Mouse (Mus musculus) myocyte (in vitro differentiated cells): ENCODE results near the gene Serpina7. TPM values are rescaled to one million over a fixed set of nuclear protein-coding genes. Genes with fewer than 3 reads are reported as not detected.

ENCODE experiments used
- H3K27me3 ChIP-seq: one replicate; pipeline ENCODE4 v1.6.1; 2011; ENCODE audit not compliant: control insufficient read depth, insufficient read depth, insufficient read length
- H3K36me3 ChIP-seq: one replicate; pipeline ENCODE4 v1.6.1; 2011; ENCODE audit not compliant: control insufficient read depth, insufficient read depth
- H3K4me2 ChIP-seq: one replicate; pipeline ENCODE4 v1.6.1; 2011; ENCODE audit warnings: low read depth, control low read depth
- H3K4me3 ChIP-seq: one replicate; pipeline ENCODE4 v1.5.1; 2011; ENCODE audit warnings: mild to moderate bottlenecking, control low read depth, moderate library complexity
- H3K79me2 ChIP-seq: one replicate; pipeline ENCODE4 v1.6.1; 2011; ENCODE audit not compliant: control insufficient read depth, insufficient read depth
- H3ac ChIP-seq: one replicate; pipeline ENCODE4 v1.6.1; 2011; ENCODE audit not compliant: control insufficient read depth, insufficient read length
- CEBPB ChIP-seq: IDR thresholded peaks from 2 replicates; pipeline ENCODE4 v1.6.1; 2011; ENCODE audit warnings: mild to moderate bottlenecking, moderate library complexity; ENCODE audit not compliant: poor library complexity, insufficient read depth, severe bottlenecking
- E2F4 ChIP-seq: IDR thresholded peaks from one replicate; pipeline ENCODE4 v1.6.1; 2011; ENCODE audit warnings: mild to moderate bottlenecking, control low read depth, moderate library complexity; ENCODE audit not compliant: insufficient read depth
- MAX ChIP-seq: IDR thresholded peaks from one replicate; pipeline ENCODE4 v1.6.1; 2011; ENCODE audit warnings: low read depth, mild to moderate bottlenecking, control low read depth
- MYOD1 ChIP-seq, 3 experiments: IDR thresholded peaks; one replicate each; pipeline ENCODE4 v1.6.1; 2011; ENCODE audit warnings: control low read depth in 2 of 3, low read depth in 2 of 3, mild to moderate bottlenecking in 2 of 3, moderate library complexity in 1 of 3; ENCODE audit not compliant: insufficient read length in 2 of 3, control insufficient read depth in 1 of 3
- MYOG ChIP-seq, 3 experiments: IDR thresholded peaks; one replicate each; pipeline ENCODE4 v1.6.1; 2011; ENCODE audit warnings: control low read depth in 2 of 3, low read depth in 2 of 3, mild to moderate bottlenecking in 2 of 3; ENCODE audit not compliant: insufficient read length in 2 of 3, control insufficient read depth in 1 of 3, insufficient read depth in 1 of 3
- POLR2A ChIP-seq: IDR thresholded peaks from one replicate; pipeline ENCODE4 v1.6.1; 2011; ENCODE audit warnings: low read depth, mild to moderate bottlenecking, control low read depth, moderate library complexity; ENCODE audit not compliant: insufficient read length
- POLR2AphosphoS2 ChIP-seq: IDR thresholded peaks from one replicate; pipeline ENCODE4 v1.6.1; 2011; ENCODE audit warnings: low read depth, control low read depth; ENCODE audit not compliant: insufficient read length
- REST ChIP-seq: IDR thresholded peaks from one replicate; pipeline ENCODE4 v1.6.1; 2011; ENCODE audit warnings: mild to moderate bottlenecking, control low read depth, moderate library complexity; ENCODE audit not compliant: insufficient read depth, insufficient read length
- SRF ChIP-seq: IDR thresholded peaks from one replicate; pipeline ENCODE4 v1.6.1; 2011; ENCODE audit warnings: low read depth; ENCODE audit not compliant: control insufficient read depth, insufficient read length
- TCF12 ChIP-seq: IDR thresholded peaks from one replicate; pipeline ENCODE4 v1.6.1; 2011; ENCODE audit warnings: mild to moderate bottlenecking, control low read depth; ENCODE audit not compliant: poor library complexity, insufficient read depth, severe bottlenecking
- TCF3 ChIP-seq: IDR thresholded peaks from one replicate; pipeline ENCODE4 v1.6.1; 2011; ENCODE audit warnings: low read depth, control low read depth; ENCODE audit not compliant: insufficient read length
- USF1 ChIP-seq: IDR thresholded peaks from one replicate; pipeline ENCODE4 v1.6.1; 2011; ENCODE audit warnings: low read depth, mild to moderate bottlenecking, control low read depth, moderate library complexity
- polyA plus RNA-seq: library from polyadenylated mRNA; unstranded; fragments of >200 nt; fragmentation: generic; extraction: Trizol; gene quantifications from one replicate; pipeline ENCODE4 v1.2.1, GENCODE M21; 2012; ENCODE audit warnings: missing spikeins

Gene Serpina7
- not detected for polyA plus RNA-seq

DNA sequence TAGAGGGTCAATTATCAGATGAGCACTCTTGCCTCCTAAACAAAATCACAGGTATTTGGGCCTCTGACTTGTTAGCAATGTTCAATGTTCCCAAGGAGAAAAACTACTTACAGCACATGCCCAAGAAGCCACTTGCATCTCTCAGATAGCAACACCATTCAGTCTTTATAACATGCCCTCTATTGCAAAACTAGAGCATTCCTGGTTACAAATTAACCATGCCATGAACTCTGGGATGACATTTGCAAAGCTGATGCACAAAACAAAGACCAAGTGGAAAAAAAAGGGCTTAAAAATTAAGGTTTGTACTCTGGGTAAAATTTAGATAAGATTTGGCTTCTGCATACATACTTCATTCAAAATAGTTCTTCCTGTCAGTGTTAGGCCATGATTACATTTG, at the start of gene Serpina7:
TSS of gene Serpina7 (minus strand) at position 160 of the 400 bp plus-strand sequence.
- no peak for TF ChIP-seq MYOG (IDR thresholded peaks at IDR 0.05; ENCODE audit: control insufficient read depth in 1 of 3, insufficient read depth in 1 of 3, insufficient read length in 2 of 3, low read depth in 2 of 3)
- TF ChIP-seq MAX: no peak
- no peak for TF ChIP-seq TCF3
- TF ChIP-seq POLR2A: no peak
- TF ChIP-seq SRF: no peak
- no peak for TF ChIP-seq TCF12
- TF ChIP-seq REST: no peak
- TF ChIP-seq POLR2AphosphoS2: no peak
- no peak for TF ChIP-seq USF1
- no peak for TF ChIP-seq E2F4
- TF ChIP-seq CEBPB: no peak
- TF ChIP-seq MYOD1 (IDR thresholded peaks at IDR 0.05; ENCODE audit: control insufficient read depth in 1 of 3, insufficient read length in 2 of 3, low read depth in 2 of 3): no peak
- H3K4me3 ChIP-seq: no peak within 1 kb of the TSS
- no peaks in the 10 kb centered on the region for H3K36me3 ChIP-seq
- no peak within 1 kb of the TSS for H3K4me2 ChIP-seq
- no peaks in the 10 kb centered on the region for H3K79me2 ChIP-seq
- H3ac ChIP-seq: no peak within 1 kb of the TSS
- H3K27me3 ChIP-seq: no peaks in the 10 kb centered on the region

- no peak overlapping the region for H3K4me3 ChIP-seq
- H3K27me3 ChIP-seq: no peaks in the 10 kb centered on the region
- no peak overlapping the region for H3ac ChIP-seq
- H3K4me2 ChIP-seq: no peak overlapping the region
- no peaks in the 10 kb centered on the region for H3K36me3 ChIP-seq
- H3K79me2 ChIP-seq: no peaks in the 10 kb centered on the region
- no peak for TF ChIP-seq E2F4
- TF ChIP-seq POLR2A: no peak
- no peak for TF ChIP-seq TCF12
- TF ChIP-seq MAX: no peak
- no peak for TF ChIP-seq USF1
- no peak for TF ChIP-seq MYOG (IDR thresholded peaks at IDR 0.05; ENCODE audit: control insufficient read depth in 1 of 3, insufficient read depth in 1 of 3, insufficient read length in 2 of 3, low read depth in 2 of 3)
- no peak for TF ChIP-seq POLR2AphosphoS2
- no peak for TF ChIP-seq SRF
- no peak for TF ChIP-seq CEBPB
- TF ChIP-seq MYOD1 (IDR thresholded peaks at IDR 0.05; ENCODE audit: control insufficient read depth in 1 of 3, insufficient read length in 2 of 3, low read depth in 2 of 3): no peak
- no peak for TF ChIP-seq REST
- no peak for TF ChIP-seq TCF3
Observed at GRCm38 (mm10) chrX:139134031-139134430, 49.0 kb upstream of the Serpina7 start.

DNA sequence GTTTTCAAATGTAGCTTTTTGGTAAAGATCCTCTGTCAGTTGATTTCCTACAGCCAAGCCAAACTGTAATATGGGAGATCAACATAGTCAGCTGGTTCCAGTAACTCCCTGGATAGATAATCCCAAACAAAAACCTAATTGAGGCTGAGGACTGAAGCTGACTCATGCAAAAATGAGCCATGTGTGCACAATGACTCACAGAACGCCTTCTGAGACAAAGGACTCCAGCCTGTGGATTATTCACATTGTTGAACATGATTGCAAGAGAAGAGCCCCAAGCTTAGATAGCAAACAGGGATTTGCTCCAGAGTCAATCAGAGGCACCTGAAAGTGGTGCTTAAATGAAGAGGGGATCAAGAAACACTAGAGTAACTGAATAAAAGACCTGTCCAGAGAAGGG, 12.2 kb upstream of the Serpina7 start:
- no peaks in the 10 kb centered on the region for H3K27me3 ChIP-seq
- no peaks in the 10 kb centered on the region for H3K36me3 ChIP-seq
- H3K79me2 ChIP-seq: no peaks in the 10 kb centered on the region
- no peak overlapping the region for H3K4me2 ChIP-seq
- no peak for TF ChIP-seq MYOG (IDR thresholded peaks at IDR 0.05; ENCODE audit: control insufficient read depth in 1 of 3, insufficient read depth in 1 of 3, insufficient read length in 2 of 3, low read depth in 2 of 3)
- no peak for TF ChIP-seq E2F4
- TF ChIP-seq TCF3: no peak
- no peak for TF ChIP-seq POLR2AphosphoS2
- TF ChIP-seq USF1: no peak
- no peak for TF ChIP-seq TCF12
- no peak for TF ChIP-seq CEBPB
- no peak overlapping the region for H3ac ChIP-seq
- H3K4me3 ChIP-seq: no peak overlapping the region

GRCm38 (mm10) chrX:139085943-139086342, 907 bp upstream of the Serpina7 start, which contains the start of gene 4930513O06Rik:
Gene 4930513O06Rik, plus strand, starts transcription at chrX:139086243.
- no peak for TF ChIP-seq CEBPB
- TF ChIP-seq USF1: no peak
- TF ChIP-seq MYOD1 (IDR thresholded peaks at IDR 0.05; ENCODE audit: control insufficient read depth in 1 of 3, insufficient read length in 2 of 3, low read depth in 2 of 3): no peak
- no peak for TF ChIP-seq E2F4
- H3K36me3 ChIP-seq: no peaks in the 10 kb centered on the region
- H3ac ChIP-seq: no peak within 1 kb of the TSS
- H3K4me2 ChIP-seq: no peak within 1 kb of the TSS
- H3K27me3 ChIP-seq: no peaks in the 10 kb centered on the region
- H3K4me3 ChIP-seq: no peak within 1 kb of the TSS
- no peaks in the 10 kb centered on the region for H3K79me2 ChIP-seq

- Histone ChIP-seq H3K36me3 (no peaks in the 10 kb centered on the region), H3K4me2 (no peak overlapping the region), H3K4me3 (no peak overlapping the region), H3ac (no peak overlapping the region), H3K27me3 (no peaks in the 10 kb centered on the region), H3K79me2 (no peaks in the 10 kb centered on the region)
- TF ChIP-seq TCF3 (no peak), MAX (no peak), CEBPB (peak; percentile 63; the same call in 1 of the 2 replicates), TCF12 (no peak)
Observed at GRCm38 (mm10) chrX:139078493-139078892, 6.5 kb downstream of the Serpina7 start.

GRCm38 (mm10) chrX:139064078-139064477, 21.0 kb downstream of the Serpina7 start:
- Histone ChIP-seq H3K36me3 (no peaks in the 10 kb centered on the region), H3K4me2 (no peak overlapping the region), H3ac (no peak overlapping the region), H3K79me2 (no peaks in the 10 kb centered on the region), H3K27me3 (no peaks in the 10 kb centered on the region), H3K4me3 (no peak overlapping the region)
- TF ChIP-seq MYOD1 (IDR thresholded peaks at IDR 0.05; ENCODE audit: control insufficient read depth in 1 of 3, insufficient read length in 2 of 3, low read depth in 2 of 3): no peak
- no peak for TF ChIP-seq TCF3
- TF ChIP-seq E2F4: no peak
- TF ChIP-seq REST: no peak
- TF ChIP-seq SRF: no peak
- TF ChIP-seq USF1: no peak
- TF ChIP-seq POLR2A: no peak
- no peak for TF ChIP-seq POLR2AphosphoS2
